Mouse (Mus musculus) heart, embryonic 11.5 days (tissue): ENCODE results near the gene Gse1. TPM values are rescaled to one million over a fixed set of nuclear protein-coding genes. Genes with fewer than 3 reads are reported as not detected.
A peak's percentile ranks its signal among the peaks of the same experiment; 100 is the strongest.

Source experiments
- ATAC-seq: fragments of 200-750 bp; cut with Nextera tagmentation; replicated peaks from 2 replicates; pipeline ENCODE4 v1.8.0; 2017; ENCODE audit warnings: moderate library complexity; ENCODE audit not compliant: insufficient number of reproducible peaks, low FRiP score, low TSS enrichment
- H3K27ac ChIP-seq: fragments of 300-500 bp; sonication (generic); 2 replicates; pipeline ENCODE4 v1.5.1; 2014; ENCODE audit warnings: mild to moderate bottlenecking, low read depth, low read length
- H3K27me3 ChIP-seq: fragments of 300-500 bp; sonication (generic); 2 replicates; pipeline ENCODE4 v1.6.1; 2014; ENCODE audit warnings: mild to moderate bottlenecking, low read length, mixed read lengths; ENCODE audit not compliant: control insufficient read depth, insufficient read depth
- H3K36me3 ChIP-seq: fragments of 300-500 bp; sonication (generic); 2 replicates; pipeline ENCODE4 v1.6.1; 2014; ENCODE audit warnings: mild to moderate bottlenecking, low read length, moderate library complexity, mixed read lengths; ENCODE audit not compliant: control insufficient read depth, insufficient read depth
- H3K4me1 ChIP-seq: fragments of 300-500 bp; sonication (generic); 2 replicates; pipeline ENCODE4 v1.6.1; 2014; ENCODE audit warnings: low read length; ENCODE audit not compliant: control insufficient read depth, insufficient read depth
- H3K4me2 ChIP-seq: fragments of 300-500 bp; sonication (generic); 2 replicates; pipeline ENCODE4 v1.6.1; 2014; ENCODE audit warnings: mild to moderate bottlenecking, moderate library complexity
- H3K4me3 ChIP-seq: fragments of 300-500 bp; sonication (generic); 2 replicates; pipeline ENCODE4 v1.5.1; 2014; ENCODE audit warnings: low read depth, low read length
- H3K9ac ChIP-seq: fragments of 300-500 bp; sonication (generic); 2 replicates; pipeline ENCODE4 v1.6.1; 2014; ENCODE audit warnings: mild to moderate bottlenecking, low read depth, low read length, moderate library complexity
- H3K9me3 ChIP-seq: fragments of 300-500 bp; sonication (generic); replicated peaks from 2 replicates; pipeline ENCODE4 v1.6.1; 2016; ENCODE audit warnings: low read length; ENCODE audit not compliant: control insufficient read depth
- WGBS: fragments of 180-500 bp; shearing (Covaris S2); extraction: QIAGEN DNeasy Blood & Tissue Kit; methylation state at CpG from one replicate; pipeline ENCODE4 v1.1.7; 2014; ENCODE audit not compliant: insufficient replicate concordance; 5-methylcytosine and 5-hydroxymethylcytosine counted together
- polyA plus RNA-seq: library from polyadenylated mRNA; unstranded; fragments of >200 nt; fragmentation: Nextera tagmentation; extraction: Ambion mirVana; gene quantifications from 2 replicates; pipeline ENCODE4 v1.2.1, GENCODE M21; 2014

Gse1 gene
- polyA plus RNA-seq, 1 experiment from 2014 or later = 12.8 TPM

DNA sequence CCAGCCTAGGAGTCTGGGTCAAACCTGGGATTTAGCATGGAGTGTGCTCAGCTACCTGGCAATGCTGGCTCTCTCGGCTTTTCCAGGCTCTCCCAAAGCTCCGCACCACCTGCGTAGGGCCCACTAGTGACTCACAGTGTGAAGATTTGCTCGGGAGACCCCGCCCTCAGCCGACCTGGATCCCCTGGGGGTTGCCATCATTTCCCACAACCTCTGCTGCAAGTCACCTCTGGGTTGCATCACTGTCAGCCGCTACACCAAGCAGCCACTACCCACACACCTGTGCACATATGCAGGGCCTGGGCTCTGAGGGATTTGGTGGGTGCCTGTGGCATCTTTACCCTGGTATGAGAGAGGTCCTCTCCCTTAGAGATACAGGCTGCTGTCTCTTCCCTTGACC, 239.3 kb downstream of the Gse1 start:
- ATAC-seq = no peak
- 88% methylated on average over 7 of the region's 7 CpGs for WGBS
- Histone ChIP-seq H3K9ac (no peak overlapping the region), H3K36me3 (no peaks in the 10 kb centered on the region), H3K27ac (no peak overlapping the region), H3K4me1 (peaks cover 38% of the 10 kb centered on the region), H3K4me3 (no peak overlapping the region), H3K27me3 (peaks cover 6% of the 10 kb centered on the region; the same call in 1 of the 2 replicates), H3K4me2 (no peak overlapping the region), H3K9me3 (no peaks in the 10 kb centered on the region)

DNA sequence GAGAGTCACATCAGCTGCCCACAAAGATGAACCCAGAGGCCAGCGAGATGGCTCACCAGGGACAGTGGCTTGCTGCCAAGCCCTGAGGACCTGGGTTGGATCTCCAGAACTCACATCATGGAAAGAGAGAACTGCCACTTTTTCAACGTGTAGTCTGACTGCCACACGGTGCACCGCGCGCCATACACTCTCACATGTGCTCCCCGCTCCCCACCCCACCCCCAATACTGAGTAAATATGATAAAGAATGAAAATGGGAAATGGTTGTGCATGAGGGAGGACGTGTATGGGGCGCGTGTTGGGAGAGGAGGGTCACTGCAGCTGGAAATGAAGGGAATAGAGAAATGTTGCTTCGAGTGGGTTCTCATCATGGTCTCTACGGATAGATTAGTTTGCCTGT, 241.9 kb downstream of the Gse1 start:
- no peak for ATAC-seq
- WGBS = 91% methylated on average over 12 of the region's 12 CpGs
- no peak overlapping the region for H3K4me2 ChIP-seq
- no peak overlapping the region for H3K9ac ChIP-seq
- peaks cover 50% of the 10 kb centered on the region for H3K4me1 ChIP-seq
- H3K9me3 ChIP-seq = no peaks in the 10 kb centered on the region
- no peak overlapping the region for H3K4me3 ChIP-seq
- H3K27ac ChIP-seq = no peak overlapping the region
- peaks cover 6% of the 10 kb centered on the region; the same call in 1 of the 2 replicates for H3K27me3 ChIP-seq
- no peaks in the 10 kb centered on the region for H3K36me3 ChIP-seq

- Histone ChIP-seq H3K27ac (no peak overlapping the region), H3K36me3 (no peaks in the 10 kb centered on the region), H3K4me1 (peaks cover 51% of the 10 kb centered on the region), H3K9ac (no peak overlapping the region), H3K27me3 (peaks cover 6% of the 10 kb centered on the region; the same call in 1 of the 2 replicates), H3K9me3 (no peaks in the 10 kb centered on the region), H3K4me3 (no peak overlapping the region), H3K4me2 (no peak overlapping the region)
- ATAC-seq = no peak
- 15% methylated on average over 7 of the region's 7 CpGs for WGBS
Measured at GRCm38 (mm10) chr8:120471166-120471565, 242.9 kb downstream of the Gse1 start.

DNA sequence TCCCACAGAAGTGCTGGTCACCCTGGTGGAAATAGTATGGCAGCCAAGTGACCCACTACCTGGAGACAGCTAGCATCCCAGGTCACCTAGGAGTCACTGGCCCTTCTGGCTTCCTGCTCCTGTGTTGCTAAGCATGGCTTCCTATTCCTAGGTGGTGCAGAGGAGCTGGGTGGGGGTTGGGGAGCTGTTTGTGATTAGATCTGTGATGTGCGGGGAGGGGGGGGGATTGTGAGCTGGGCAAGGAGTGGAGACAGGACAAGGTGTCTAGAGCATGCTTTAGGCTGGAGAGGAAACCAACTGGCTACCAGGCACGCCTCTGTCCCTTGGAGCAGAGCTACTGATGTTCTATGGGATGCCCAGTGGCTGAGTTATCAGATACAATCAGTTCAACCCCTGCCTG, 243.5 kb downstream of the Gse1 start:
- no peak overlapping the region for H3K4me3 ChIP-seq
- H3K27ac ChIP-seq = 0 out of 2 replicates have a peak overlapping the region, but pooled peaks have one; percentile 50
- WGBS = 28% methylated on average over 2 of the region's 2 CpGs
- H3K4me2 ChIP-seq = peak overlapping the region; percentile 51
- peaks cover 57% of the 10 kb centered on the region for H3K4me1 ChIP-seq
- H3K9me3 ChIP-seq = no peaks in the 10 kb centered on the region
- ATAC-seq = no peak
- peaks cover 6% of the 10 kb centered on the region; the same call in 1 of the 2 replicates for H3K27me3 ChIP-seq
- H3K9ac ChIP-seq = 0 out of 2 replicates have a peak overlapping the region, but pooled peaks have one; percentile 28
- no peaks in the 10 kb centered on the region for H3K36me3 ChIP-seq

GRCm38 (mm10) chr8:120472230-120472629, 244.0 kb downstream of the Gse1 start:
- peak overlapping the region; percentile 50; the same call in 1 of the 2 replicates for H3K27ac ChIP-seq
- no peaks in the 10 kb centered on the region for H3K9me3 ChIP-seq
- 8% methylated on average over 16 of the region's 16 CpGs for WGBS
- H3K4me1 ChIP-seq = peaks cover 61% of the 10 kb centered on the region
- H3K36me3 ChIP-seq = no peaks in the 10 kb centered on the region
- no peak for ATAC-seq
- peak overlapping the region; percentile 51 for H3K4me2 ChIP-seq
- H3K9ac ChIP-seq = 0 out of 2 replicates have a peak overlapping the region, but pooled peaks have one; percentile 28
- H3K4me3 ChIP-seq = peak overlapping the region; percentile 21
- H3K27me3 ChIP-seq = peaks cover 5% of the 10 kb centered on the region; the same call in 1 of the 2 replicates

DNA sequence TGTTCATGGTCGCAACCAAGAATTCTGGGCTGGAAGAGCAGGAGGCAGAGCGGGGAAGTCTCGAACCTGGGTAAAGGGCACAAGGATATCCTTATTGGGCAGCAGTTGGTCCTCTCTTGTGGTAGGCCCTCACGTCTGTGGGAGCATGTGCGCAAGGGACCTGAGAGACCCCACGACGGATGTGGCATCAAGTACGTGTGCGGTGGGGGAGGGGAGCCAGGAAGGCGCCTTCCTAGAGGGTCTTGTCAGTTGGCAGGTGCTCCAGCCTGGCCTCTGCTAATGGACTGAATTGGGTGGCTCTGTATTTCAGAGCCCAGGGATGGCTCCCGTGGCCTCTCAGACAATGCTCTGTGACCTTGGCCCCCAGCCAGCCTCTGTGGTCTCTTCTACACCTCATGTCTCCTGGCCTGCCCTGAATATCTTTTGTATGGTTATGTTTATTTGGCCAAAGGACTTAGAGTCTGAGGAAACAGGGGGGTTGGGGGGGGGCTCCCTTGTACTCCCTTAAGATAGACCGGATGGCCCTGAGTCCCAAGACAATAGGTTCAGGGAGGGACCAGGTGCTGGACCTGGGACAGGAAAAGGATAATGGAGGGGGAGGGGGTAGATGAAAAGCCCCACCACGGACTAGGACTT, 245.6 kb downstream of the Gse1 start:
- no peak for ATAC-seq

GRCm38 (mm10) chr8:120474496-120475235, 246.4 kb downstream of the Gse1 start:
- no peak for ATAC-seq
- WGBS = 54% methylated on average over 11 of the region's 11 CpGs
- Histone ChIP-seq H3K9me3 (no peaks in the 10 kb centered on the region), H3K4me3 (no peak overlapping the region), H3K4me2 (peak overlapping the region; percentile 25; the same call in 1 of the 2 replicates), H3K27me3 (peaks cover 3% of the 10 kb centered on the region; the same call in 1 of the 2 replicates), H3K36me3 (no peaks in the 10 kb centered on the region), H3K9ac (peak overlapping the region; percentile 48; the same call in 1 of the 2 replicates), H3K27ac (peak overlapping the region; percentile 70), H3K4me1 (peaks cover 64% of the 10 kb centered on the region)

More for the DNA sequence above, 245.6 kb downstream of the Gse1 start:
- no peaks in the 10 kb centered on the region for H3K9me3 ChIP-seq
- no peaks in the 10 kb centered on the region for H3K36me3 ChIP-seq
- 80% methylated on average over 13 of the region's 13 CpGs for WGBS
- H3K4me3 ChIP-seq = no peak overlapping the region
- H3K27ac ChIP-seq = no peak overlapping the region
- no peak overlapping the region for H3K9ac ChIP-seq
- H3K4me1 ChIP-seq = peaks cover 64% of the 10 kb centered on the region
- peaks cover 3% of the 10 kb centered on the region; the same call in 1 of the 2 replicates for H3K27me3 ChIP-seq
- no peak overlapping the region for H3K4me2 ChIP-seq

GRCm38 (mm10) chr8:120475462-120476201, 247.4 kb downstream of the Gse1 start:
- Histone ChIP-seq H3K4me2 (peak overlapping the region; percentile 37), H3K27ac (peak overlapping the region; percentile 83), H3K4me1 (peaks cover 64% of the 10 kb centered on the region), H3K9ac (peak overlapping the region; percentile 65), H3K4me3 (0 out of 2 replicates have a peak overlapping the region, but pooled peaks have one; percentile 1), H3K27me3 (peaks cover 3% of the 10 kb centered on the region; the same call in 1 of the 2 replicates), H3K9me3 (no peaks in the 10 kb centered on the region), H3K36me3 (no peaks in the 10 kb centered on the region)
- peak; percentile 90 for ATAC-seq
- WGBS = 28% methylated on average over 10 of the region's 10 CpGs
